Mouse (Mus musculus): Measurements from ENCODE around the gene Tspan33.
"Not testable (repeated sequence)": the region's sequence is repeated elsewhere in the genome, so short reads cannot be mapped to it uniquely, and the experiment has no call there.

Tspan33 gene

GRCm38 (mm10) chr6:29693953-29694352 lies at the start of gene Tspan33:
TSS of gene Tspan33 (plus strand) at chr6:29694222.
- peak; percentile 87 for DNase-seq (ENCODE audit: low spot score)

- DNase-seq (ENCODE audit: low spot score), result peak; percentile 90
Observed at GRCm38 (mm10) chr6:29649494-29650169, 44.4 kb upstream of the Tspan33 start.

DNA sequence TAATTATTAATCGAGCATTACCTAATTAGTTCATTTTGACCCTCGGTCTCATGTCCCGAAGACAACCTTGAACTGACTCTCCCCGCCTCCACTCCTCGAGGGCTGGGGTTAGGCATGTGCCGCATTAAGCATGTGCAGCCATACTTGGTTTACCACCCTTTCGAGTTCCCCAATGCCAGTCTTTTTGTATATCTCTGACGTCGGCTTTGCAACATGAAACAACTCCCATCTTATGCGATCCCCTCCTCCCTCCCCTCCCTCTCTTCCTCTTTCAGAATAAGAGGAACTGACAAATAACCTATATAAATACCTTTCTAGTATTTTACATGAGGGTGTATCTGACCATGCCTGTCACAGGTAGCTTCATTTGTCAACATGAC lies 43.9 kb upstream of the Tspan33 start:
- no peak for DNase-seq (ENCODE audit: low spot score)

GRCm38 (mm10) chr6:29653271-29653670 lies 40.8 kb upstream of the Tspan33 start:
- no peak for DNase-seq (ENCODE audit: low spot score)

DNA sequence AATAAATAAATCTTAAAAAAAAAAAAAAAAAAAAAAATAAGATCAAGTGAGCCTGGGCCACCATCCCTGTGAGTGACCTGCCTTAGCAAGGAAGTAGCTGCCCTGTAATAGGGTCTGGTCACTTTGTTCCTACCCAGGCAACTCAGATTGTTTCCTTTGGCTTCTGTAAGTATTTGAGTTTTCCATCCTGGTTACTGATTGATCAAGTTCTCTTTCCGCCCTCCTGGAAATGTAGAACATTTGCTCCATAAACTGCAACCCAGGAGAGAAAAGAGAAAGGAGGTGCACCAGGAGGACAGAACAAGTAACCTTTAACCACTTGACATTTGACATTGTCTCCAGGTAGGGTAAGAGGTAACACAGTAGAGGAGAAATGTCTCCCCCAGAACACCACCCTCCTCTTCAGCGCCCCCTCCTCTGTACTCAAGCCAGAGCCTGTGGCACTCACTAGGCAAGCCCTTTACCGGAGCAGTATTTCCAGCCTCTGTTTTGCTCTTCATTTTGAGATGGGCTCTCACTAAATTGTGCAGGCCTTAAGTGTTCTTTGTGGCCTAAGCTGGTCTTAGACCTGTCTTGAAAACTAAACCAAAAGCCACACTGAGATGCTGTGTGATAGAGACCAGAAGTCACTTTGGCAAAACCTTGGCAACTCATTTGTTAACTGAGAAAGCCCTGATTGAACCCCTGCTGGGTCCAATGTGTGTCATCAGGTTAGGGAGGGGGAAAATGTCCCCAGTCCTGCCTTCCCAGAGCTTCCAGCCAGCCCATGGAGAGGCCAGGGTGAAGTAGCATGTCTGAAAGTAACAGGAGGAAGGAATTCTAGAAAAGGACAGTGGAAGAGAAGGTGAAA lies 35.2 kb upstream of the Tspan33 start:
- DNase-seq (ENCODE audit: low spot score), result no peak

DNA sequence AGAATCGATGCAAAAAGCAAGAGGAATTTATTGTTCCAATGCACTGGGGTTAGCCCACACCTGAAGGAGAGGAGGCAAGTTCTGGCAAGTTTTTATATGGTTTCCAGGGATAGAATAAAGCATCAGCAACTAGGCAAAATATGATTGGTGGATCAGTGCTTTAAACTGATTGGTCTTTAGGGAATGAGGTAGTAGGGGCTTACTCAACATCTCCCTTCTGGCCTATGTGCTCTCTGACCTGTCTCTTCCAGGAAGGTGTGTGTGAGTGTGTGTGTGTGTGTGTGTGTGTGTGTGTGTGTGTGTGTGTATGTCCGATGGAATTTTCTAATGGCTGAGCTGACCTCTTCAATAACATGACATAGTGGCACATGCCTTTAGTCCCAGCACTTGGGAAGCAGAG lies 34.1 kb upstream of the Tspan33 start:
- DNase-seq (ENCODE audit: low spot score), result no peak

DNA sequence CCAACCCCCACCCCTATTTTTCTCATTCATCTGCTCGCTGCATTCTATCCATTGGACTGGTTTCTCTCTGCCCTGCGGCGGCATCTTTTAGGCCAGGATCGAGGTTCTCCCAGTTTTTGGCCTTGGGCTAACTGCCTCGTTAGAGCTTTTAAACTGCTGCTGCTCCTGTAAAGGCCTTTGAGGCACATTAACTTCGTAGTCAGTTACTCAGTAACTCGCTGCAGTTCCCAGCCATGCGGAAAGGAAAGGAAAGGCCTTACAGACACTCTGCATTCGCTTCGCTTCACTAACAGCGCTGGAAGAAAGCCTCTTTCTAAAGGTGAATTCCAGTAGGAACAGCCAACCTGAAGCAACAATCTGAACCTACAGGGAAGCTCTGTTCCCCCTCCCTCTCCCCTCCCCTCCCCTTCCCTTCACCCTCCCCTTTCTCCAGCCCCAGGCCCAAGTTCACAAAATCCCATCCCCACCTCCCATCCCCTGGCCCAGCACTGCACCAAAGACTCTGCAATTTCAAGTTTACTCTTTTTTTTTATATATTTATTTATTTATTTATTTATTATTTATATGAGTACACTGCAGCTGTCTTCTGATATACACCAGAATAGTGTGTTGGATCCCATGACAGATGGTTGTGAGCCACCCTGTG lies 33.2 kb upstream of the Tspan33 start:
- DNase-seq (ENCODE audit: low spot score), result no peak

GRCm38 (mm10) chr6:29667266-29667665 lies 26.8 kb upstream of the Tspan33 start:
- no peak for DNase-seq (ENCODE audit: low spot score)

GRCm38 (mm10) chr6:29671741-29672140 lies 22.3 kb upstream of the Tspan33 start:
- DNase-seq (ENCODE audit: low spot score), result no peak

GRCm38 (mm10) chr6:29672563-29673411 lies 21.2 kb upstream of the Tspan33 start:
- no peak for DNase-seq (ENCODE audit: low spot score)

DNA sequence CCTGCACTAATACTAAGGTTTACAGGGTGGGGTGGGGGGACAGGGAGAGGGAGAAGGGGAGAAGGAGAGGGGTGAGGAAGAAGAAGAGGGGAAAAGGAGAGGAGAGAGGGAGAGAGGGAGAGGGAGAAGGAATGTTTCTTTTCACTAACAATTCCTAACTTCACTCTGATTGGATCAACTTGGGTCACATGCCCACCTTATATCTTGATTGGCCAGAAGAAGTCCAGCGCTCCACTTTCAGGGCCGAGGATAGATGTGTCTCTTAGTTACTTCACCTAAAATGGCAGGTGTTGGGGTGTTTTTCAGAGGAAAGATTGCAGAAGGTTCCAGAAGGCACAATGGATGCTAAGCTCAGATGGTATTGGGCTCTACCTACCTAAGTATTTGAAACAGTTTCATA lies 20.3 kb upstream of the Tspan33 start:
- DNase-seq (ENCODE audit: low spot score), result no peak

DNA sequence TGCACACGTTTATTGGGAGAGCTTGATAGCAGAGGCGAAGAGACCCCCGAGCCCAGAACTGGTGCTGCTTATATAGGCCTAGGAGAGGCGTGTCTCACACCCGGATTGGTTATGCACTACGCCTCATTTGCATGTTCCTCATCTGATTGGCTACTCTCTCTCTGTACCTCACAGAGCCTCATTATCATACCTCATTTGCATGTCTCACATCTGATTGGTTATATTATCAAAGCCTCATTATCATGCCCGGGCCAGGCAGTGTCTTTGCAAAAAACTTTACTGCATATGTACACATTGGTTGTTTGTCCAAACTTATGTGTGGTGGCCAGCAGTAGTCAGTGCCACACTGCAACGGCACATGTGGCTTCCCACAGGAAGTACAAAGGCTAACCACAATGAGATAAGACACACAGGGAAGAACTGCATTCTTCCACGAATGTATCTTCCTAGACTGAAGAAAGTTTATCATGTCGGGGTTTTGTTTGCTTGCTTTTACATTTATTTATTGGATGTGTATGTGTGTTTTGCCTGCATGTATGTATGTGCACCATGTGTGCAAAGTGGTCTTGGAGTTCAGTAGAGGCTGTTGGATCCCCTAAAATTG lies 14.0 kb upstream of the Tspan33 start:
- DNase-seq (ENCODE audit: low spot score), result not testable (repeated sequence)

DNA sequence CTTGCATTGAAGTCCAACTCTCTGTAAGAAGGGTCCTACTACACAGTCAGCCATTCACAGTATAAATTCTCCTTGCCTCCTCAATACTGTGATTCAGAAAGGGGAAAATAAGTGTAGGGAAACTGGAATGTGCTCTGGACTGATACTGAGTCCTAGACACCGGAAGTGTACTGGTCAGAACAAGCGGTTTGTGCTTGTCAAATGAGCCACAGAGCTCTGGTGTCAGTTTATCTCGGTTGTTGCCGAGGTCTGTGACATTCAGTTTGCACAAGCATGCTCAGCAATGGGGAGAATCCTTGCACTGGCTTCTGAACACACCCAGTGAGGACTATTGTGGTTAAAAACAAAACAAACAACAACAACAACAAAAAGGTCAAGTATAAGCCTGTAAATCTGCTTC lies 12.2 kb upstream of the Tspan33 start:
- DNase-seq (ENCODE audit: low spot score), result no peak

DNA sequence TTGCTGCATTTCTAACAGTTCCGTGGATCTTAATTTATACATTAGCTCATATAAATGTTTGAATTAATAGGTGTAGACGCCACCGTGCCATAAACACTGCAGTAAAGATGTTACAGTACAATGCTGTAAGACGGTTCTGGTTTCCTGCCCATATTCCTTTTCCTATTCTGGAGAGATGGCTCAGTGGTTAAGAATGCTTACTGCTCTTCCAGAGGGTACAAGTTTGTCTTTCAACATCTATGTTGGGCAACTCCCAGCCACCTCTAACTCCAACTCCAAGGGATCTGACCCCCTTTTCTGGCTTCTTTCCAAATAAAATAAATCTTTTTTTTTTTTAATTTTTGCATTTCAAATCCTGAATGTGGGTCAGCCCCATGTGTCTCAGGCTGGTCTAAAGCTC lies 9.3 kb upstream of the Tspan33 start:
- no peak for DNase-seq (ENCODE audit: low spot score)

DNA sequence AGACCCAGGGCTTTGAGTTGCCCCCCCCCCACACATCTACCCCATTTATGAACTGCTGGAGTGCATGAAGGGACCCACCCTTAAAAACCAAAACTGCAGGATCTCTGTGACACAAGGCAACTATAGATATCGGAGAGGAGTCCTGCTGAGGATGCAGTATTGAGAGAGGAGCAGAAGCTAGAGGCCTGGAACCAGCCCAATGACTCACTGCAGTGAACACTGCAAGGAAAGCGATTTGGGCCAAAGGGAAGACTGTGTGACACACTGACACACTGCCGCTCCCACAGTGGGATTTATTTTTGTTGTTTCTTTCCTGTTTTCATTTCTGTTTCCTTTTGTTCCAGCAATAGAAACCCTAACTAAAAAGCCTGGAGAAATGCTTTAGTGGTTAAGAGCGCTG lies 8.1 kb upstream of the Tspan33 start:
- DNase-seq (ENCODE audit: low spot score), result no peak

- DNase-seq (ENCODE audit: low spot score), result no peak
Observed at GRCm38 (mm10) chr6:29689458-29689857, 4.6 kb upstream of the Tspan33 start.

GRCm38 (mm10) chr6:29694375-29695289 lies 610 bp downstream of the Tspan33 start:
- no peak for DNase-seq (ENCODE audit: low spot score)

DNA sequence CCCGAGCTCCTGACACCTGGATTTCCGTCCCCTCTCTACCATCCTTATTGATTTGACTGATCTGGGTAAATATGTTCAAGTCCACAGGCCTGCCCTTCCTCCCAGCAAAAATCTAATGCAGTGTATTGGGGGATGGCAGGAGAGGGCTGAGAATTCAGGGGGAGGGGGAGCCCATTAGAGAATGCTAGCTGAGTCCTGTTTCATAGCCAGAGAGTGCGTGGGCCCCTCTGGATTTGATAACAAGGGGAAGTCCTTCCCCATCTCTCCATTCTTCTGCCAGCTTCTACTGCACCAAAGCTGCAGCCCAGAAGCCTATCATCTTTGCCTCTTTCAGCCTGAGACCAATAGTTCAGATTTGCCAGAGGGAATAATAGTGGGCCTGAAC lies 1.3 kb downstream of the Tspan33 start:
- no peak for DNase-seq (ENCODE audit: low spot score)

DNA sequence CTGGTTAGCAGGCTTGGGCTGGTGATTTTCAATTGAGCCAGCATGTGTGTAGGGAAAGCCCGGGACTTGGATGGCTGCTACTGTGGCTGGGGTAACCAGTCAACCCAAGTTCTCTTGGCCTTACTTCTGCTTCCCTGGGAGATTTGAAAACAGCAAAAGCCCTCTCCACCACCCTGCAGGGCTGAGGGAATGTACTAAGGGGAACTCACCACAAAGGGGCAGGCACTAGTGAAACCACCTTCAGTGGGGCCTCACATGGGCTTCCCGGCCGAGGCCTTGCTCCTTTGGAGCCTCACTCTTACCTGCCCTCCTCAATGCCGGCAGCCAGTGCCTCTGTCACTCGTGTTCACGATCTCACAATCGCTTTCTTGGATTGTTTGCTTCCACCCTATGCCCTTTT lies 2.0 kb downstream of the Tspan33 start:
- DNase-seq (ENCODE audit: low spot score), result no peak

- DNase-seq (ENCODE audit: low spot score), result no peak
Observed at GRCm38 (mm10) chr6:29697139-29697538, 3.1 kb downstream of the Tspan33 start.

GRCm38 (mm10) chr6:29697548-29697947 lies 3.5 kb downstream of the Tspan33 start:
- DNase-seq (ENCODE audit: low spot score), result no peak

Data from urinary bladder, postnatal 25 days (tissue).